Mouse (Mus musculus) liver, embryonic 11.5 days (tissue): ENCODE data around the gene Cdh23. TPM values are rescaled to one million over a fixed set of nuclear protein-coding genes. Genes with fewer than 3 reads are reported as not detected.

Experiments
- ATAC-seq: fragments of 200-750 bp; cut with Nextera tagmentation; replicated peaks from 2 replicates; pipeline ENCODE4 v1.8.0; 2017; ENCODE audit warnings: moderate number of reproducible peaks, mild to moderate bottlenecking, moderate TSS enrichment, moderate library complexity; ENCODE audit not compliant: low FRiP score
- DNase-seq: peaks from one replicate; pipeline ENCODE4 v3.0.0-alpha.2; 2017; ENCODE audit warnings: low spot score
- H3K27ac ChIP-seq: fragments of 300-500 bp; sonication (generic); 2 replicates; pipeline ENCODE4 v1.5.1; 2014; ENCODE audit warnings: mild to moderate bottlenecking, low read depth, low read length, control low read depth
- H3K27me3 ChIP-seq: fragments of 300-500 bp; sonication (generic); replicated peaks from 2 replicates; pipeline ENCODE4 v1.6.1; 2014; ENCODE audit warnings: low read length, mixed read lengths; ENCODE audit not compliant: control insufficient read depth, insufficient read depth
- H3K36me3 ChIP-seq: fragments of 300-500 bp; sonication (generic); 2 replicates; pipeline ENCODE4 v1.6.1; 2014; ENCODE audit warnings: mild to moderate bottlenecking, low read length, moderate library complexity, mixed read lengths; ENCODE audit not compliant: control insufficient read depth, insufficient read depth
- H3K4me1 ChIP-seq: fragments of 300-500 bp; sonication (generic); replicated peaks from 2 replicates; pipeline ENCODE4 v1.6.1; 2014; ENCODE audit warnings: low read length, mixed read lengths; ENCODE audit not compliant: control insufficient read depth, insufficient read depth
- H3K4me2 ChIP-seq: fragments of 300-500 bp; sonication (generic); 2 replicates; pipeline ENCODE4 v1.6.1; 2014; ENCODE audit warnings: mild to moderate bottlenecking, control low read depth, moderate library complexity
- H3K4me3 ChIP-seq: fragments of 300-500 bp; sonication (generic); 2 replicates; pipeline ENCODE4 v1.5.1; 2014; ENCODE audit warnings: low read depth, low read length, control low read depth
- H3K9ac ChIP-seq: fragments of 300-500 bp; sonication (generic); 2 replicates; pipeline ENCODE4 v1.6.1; 2014; ENCODE audit warnings: low read depth, low read length, control low read depth
- H3K9me3 ChIP-seq: fragments of 300-500 bp; sonication (generic); 2 replicates; pipeline ENCODE4 v1.6.1; 2016; ENCODE audit warnings: low read length, inconsistent platforms, mixed read lengths; ENCODE audit not compliant: control insufficient read depth
- WGBS: fragments of 180-500 bp; shearing (Covaris S2); extraction: QIAGEN DNeasy Blood & Tissue Kit; methylation state at CpG from one replicate; pipeline ENCODE4 v1.1.7; 2014; 5-methylcytosine and 5-hydroxymethylcytosine counted together
- polyA plus RNA-seq: library from polyadenylated mRNA; unstranded; fragments of >200 nt; fragmentation: Nextera tagmentation; extraction: Ambion mirVana; gene quantifications from 2 replicates; pipeline ENCODE4 v1.2.1, GENCODE M21; 2014

The Cdh23 gene
- polyA plus RNA-seq, 1 experiment from 2014 or later: 0.80 TPM

DNA sequence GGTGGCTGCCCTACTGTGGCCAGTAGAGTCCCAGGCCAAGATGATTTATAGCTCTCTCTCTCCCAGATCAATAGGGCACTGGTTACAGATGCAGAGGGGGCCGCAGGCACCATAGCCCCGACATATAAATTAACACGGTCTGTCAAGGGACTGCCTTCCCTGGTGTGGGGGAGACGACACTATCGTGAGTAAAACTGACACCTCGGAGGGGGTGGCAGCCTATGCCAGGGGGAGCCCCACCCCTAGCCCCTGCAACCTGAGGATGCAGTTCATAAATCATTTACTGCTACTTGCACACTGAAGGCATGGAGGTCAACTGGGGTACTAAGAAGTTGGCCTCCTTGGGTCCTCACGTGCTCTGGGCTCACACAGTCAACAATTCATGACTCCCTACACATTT lies 106.0 kb downstream of the Cdh23 start:
- Histone ChIP-seq H3K9ac (no peak overlapping the region), H3K36me3 (no peaks in the 10 kb centered on the region), H3K27me3 (no peaks in the 10 kb centered on the region), H3K4me2 (no peak overlapping the region), H3K27ac (no peak overlapping the region), H3K9me3 (no peaks in the 10 kb centered on the region), H3K4me3 (no peak overlapping the region), H3K4me1 (no peaks in the 10 kb centered on the region)
- ATAC-seq (no peak), DNase-seq (no peak)
- WGBS: 66% methylated on average over 7 of the region's 7 CpGs

DNA sequence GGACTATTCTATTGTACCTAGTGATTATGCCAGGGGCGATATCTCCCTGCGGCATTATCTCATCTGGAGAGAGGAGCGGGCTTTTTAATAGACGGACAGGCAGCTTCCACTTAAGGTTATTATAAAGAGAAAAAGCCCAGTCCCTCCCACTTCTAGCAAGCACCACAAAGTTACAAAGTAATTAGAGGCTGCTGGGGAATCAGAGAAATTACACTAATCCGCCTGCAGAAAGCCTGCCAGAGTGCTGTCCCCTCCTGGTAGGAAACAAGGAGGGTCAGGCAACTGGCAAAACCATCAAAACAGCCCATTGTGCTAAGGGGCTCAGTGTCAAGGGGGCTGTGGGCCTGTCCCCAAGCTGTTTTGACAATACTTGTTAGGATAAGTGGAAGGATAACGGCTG lies 110.6 kb downstream of the Cdh23 start:
- H3K36me3 ChIP-seq: no peaks in the 10 kb centered on the region
- 66% methylated on average over 6 of the region's 6 CpGs for WGBS
- no peak for DNase-seq
- no peak overlapping the region for H3K9ac ChIP-seq
- no peak for ATAC-seq
- H3K4me1 ChIP-seq: no peaks in the 10 kb centered on the region
- no peak overlapping the region for H3K4me2 ChIP-seq
- H3K9me3 ChIP-seq: no peaks in the 10 kb centered on the region
- no peak overlapping the region for H3K27ac ChIP-seq
- no peak overlapping the region for H3K4me3 ChIP-seq
- no peaks in the 10 kb centered on the region for H3K27me3 ChIP-seq

DNA sequence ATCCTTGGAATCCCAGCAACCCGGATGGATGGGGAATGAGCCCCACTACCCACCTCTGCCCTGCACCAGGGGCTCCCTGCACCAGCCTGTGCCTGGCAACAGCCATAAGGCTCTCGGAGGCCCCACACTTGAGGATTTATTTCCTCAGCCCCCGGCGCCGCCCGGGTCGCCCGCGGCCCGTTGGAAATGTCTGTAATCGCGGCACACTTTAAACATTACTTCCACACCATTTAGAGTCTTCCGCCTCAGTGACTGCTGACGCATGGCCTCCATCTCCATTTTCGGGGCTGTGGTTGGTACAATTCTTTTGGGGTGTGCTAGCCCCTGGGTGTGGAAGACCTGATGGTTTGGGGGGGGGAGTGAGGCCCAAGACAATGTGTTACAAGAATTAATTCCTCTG lies 113.3 kb downstream of the Cdh23 start:
- Histone ChIP-seq H3K27me3 (no peaks in the 10 kb centered on the region), H3K9ac (no peak overlapping the region), H3K4me2 (no peak overlapping the region), H3K36me3 (no peaks in the 10 kb centered on the region), H3K4me3 (no peak overlapping the region), H3K27ac (no peak overlapping the region), H3K4me1 (peaks cover 4% of the 10 kb centered on the region; the same call in 1 of the 2 replicates), H3K9me3 (no peaks in the 10 kb centered on the region)
- ATAC-seq: no peak
- no peak for DNase-seq
- 72% methylated on average over 15 of the region's 15 CpGs for WGBS

DNA sequence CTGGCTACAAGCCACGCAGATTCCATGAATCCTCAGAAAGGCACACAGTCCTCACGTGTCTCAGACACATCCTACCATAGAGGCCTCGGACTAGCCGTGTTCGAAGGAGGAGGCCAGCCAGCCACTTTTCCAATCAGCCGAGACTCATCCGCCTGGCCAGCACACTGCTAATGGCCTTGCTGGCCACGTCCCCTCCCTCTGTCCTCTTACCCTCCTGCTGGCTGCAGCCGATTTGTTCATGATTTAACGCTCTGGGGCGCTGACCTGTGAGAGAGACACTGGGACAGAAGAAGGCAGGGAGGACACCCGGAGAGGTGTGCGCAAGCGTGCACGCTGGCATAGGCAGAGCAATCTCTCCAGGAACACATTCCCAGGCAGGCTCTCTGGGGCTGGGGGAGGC lies 115.6 kb downstream of the Cdh23 start:
- H3K9ac ChIP-seq: no peak overlapping the region
- WGBS: 85% methylated on average over 15 of the region's 15 CpGs
- H3K4me2 ChIP-seq: no peak overlapping the region
- H3K27ac ChIP-seq: no peak overlapping the region
- no peaks in the 10 kb centered on the region for H3K36me3 ChIP-seq
- no peaks in the 10 kb centered on the region for H3K9me3 ChIP-seq
- H3K4me3 ChIP-seq: no peak overlapping the region
- ATAC-seq (no peak), DNase-seq (no peak)
- H3K4me1 ChIP-seq: peaks cover 12% of the 10 kb centered on the region
- no peaks in the 10 kb centered on the region for H3K27me3 ChIP-seq

DNA sequence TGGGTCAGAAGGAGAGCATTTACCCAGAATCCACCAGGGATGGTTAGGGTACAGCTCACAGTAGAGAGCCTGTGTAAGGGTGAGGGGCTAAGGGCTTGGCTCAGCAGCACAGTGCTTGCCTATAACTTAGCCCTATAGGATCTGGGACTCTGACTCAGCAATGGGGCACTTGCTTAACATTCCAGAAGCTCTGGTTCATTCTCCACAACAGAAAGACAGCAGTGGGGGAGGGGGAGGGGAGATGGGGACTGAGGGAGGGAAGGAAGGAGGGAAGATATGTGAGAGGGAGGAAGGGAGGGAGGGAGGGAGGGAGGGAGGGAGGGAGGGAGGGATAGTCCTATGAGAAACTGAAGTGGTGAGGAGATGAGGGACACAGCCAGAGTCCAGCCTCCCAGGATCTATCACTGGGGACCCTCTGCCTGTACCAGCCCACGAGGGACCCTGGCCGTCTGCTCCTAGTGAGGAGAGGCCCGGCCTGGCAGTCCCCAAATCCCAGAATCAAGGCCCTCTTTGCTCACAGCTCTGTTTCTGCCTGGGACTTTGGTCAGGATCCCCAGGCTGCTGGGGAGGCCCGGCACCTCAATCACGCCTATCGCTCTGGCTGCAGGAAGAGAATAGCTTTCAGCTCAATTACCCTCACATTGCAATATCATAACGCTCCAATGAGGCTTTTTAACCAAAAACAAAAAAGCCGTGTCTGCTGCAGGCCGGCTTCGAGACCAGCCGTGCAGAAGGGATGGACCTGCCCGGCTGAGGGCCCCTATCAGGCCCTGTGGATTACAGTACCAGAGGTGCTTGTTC lies 117.4 kb downstream of the Cdh23 start:
- ATAC-seq: no peak

DNA sequence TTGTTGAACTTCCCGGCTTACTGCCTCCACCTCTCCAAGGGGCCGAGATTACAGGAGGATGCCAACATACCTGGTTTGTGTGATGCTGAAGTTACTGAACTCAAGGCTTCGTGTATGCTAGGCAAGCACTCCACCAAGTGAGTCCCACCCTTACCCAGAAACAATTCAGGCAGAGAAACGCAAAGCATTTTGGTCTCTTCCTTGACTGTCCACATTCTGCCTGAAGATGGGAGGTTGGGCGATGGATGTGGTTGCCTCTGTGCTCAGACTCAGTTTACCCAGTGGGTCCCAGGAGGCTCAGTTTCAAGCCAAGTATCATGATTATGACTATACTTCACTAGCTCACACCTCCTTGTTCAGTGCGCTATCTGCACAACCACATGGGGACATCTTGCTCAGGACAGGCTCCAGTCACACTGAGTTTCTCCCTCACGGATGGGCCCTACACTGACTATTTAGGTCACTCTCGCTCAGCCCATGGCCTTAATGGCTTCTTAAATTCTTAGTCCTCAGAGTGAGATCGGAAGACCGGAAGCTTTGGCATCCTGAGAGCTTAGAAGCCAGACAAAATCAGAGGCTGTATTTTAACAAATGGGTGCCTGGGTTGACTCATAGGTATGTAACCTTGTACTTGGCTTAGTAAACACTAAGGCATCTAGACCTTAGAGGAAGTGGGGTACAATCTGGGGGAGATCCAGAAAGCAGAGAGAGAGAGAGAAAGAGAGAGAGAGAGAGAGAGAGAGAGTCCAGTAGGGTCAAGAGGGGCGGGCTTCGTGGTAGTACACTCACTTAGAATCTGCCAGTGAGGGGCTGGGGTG lies 118.2 kb downstream of the Cdh23 start:
- DNase-seq (no peak), ATAC-seq (no peak)
- Histone ChIP-seq H3K9me3 (no peaks in the 10 kb centered on the region), H3K27me3 (no peaks in the 10 kb centered on the region), H3K27ac (no peak overlapping the region), H3K36me3 (no peaks in the 10 kb centered on the region), H3K4me2 (no peak overlapping the region), H3K4me3 (no peak overlapping the region), H3K9ac (no peak overlapping the region), H3K4me1 (peaks cover 12% of the 10 kb centered on the region)
- WGBS: 80% methylated on average over 12 of the region's 12 CpGs

More for the DNA sequence above, 117.4 kb downstream of the Cdh23 start:
- H3K36me3 ChIP-seq: no peaks in the 10 kb centered on the region
- no peak overlapping the region for H3K4me2 ChIP-seq
- H3K4me3 ChIP-seq: no peak overlapping the region
- 84% methylated on average over 12 of the region's 12 CpGs for WGBS
- H3K9me3 ChIP-seq: no peaks in the 10 kb centered on the region
- DNase-seq: no peak
- no peak overlapping the region for H3K9ac ChIP-seq
- no peaks in the 10 kb centered on the region for H3K27me3 ChIP-seq
- peaks cover 12% of the 10 kb centered on the region for H3K4me1 ChIP-seq
- H3K27ac ChIP-seq: no peak overlapping the region

DNA sequence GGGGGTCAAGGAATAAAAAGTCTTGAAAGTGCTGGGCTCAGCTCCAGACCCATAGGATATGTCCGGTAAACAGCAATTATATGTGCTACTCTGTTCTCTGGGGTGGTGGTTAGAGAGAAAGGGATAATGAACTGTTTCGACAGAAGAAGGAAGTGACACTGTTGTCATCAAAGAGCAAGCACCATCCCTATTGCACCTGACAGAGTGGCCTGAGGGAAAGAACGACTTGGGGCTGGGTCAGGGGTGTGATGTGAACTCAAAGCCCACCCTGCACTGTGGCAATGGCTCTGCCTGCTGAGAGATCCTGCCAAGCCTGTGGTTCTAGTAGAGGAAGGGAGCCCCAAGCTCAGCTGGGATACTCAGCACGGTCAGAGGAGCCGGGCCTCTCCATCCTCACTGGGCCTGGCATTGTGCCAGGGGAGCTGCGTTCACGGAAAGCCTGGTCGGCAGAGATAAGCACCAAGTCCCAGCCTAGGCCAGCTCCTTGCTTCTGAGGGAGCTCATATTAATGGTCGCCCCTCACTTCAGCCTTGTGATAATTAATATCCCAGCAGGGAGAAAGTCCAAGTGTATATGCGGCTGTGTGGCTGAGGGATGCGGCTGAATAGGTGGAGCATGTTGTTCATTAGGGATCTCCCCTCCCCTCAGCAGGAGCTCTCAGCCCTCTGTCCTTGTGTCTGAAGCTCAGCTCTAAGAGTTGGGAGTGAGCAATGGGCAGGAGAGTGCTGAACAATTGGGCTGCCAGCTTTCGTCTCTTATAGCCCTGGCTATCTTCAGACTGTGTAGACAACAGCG lies 119.0 kb downstream of the Cdh23 start:
- no peak overlapping the region for H3K9ac ChIP-seq
- no peaks in the 10 kb centered on the region for H3K36me3 ChIP-seq
- DNase-seq (no peak), ATAC-seq (peak; percentile 26; the same call in 1 of the 2 replicates)
- H3K4me1 ChIP-seq: peaks cover 12% of the 10 kb centered on the region
- H3K4me3 ChIP-seq: no peak overlapping the region
- no peaks in the 10 kb centered on the region for H3K9me3 ChIP-seq
- no peaks in the 10 kb centered on the region for H3K27me3 ChIP-seq
- no peak overlapping the region for H3K27ac ChIP-seq
- WGBS: 50% methylated on average over 13 of the region's 13 CpGs
- H3K4me2 ChIP-seq: no peak overlapping the region

DNA sequence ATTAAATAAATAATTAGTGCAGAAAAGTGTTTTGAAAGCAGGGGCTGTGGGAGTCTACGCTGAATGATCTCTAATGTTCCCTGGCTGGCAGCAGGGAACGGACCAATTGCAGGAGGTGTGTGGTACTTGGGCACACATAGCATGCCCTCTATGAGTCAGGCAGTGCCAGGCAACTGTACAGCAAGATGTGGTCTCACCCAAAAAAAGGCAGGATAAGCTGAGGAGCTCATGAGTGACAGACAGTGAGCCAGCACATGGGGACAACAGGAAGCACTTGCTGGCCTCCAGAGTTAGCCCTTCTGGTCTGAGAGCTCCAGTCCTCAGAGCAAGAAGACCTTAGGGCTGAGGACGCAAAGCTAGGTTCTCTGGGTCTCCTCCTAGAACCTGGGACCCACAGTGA lies 121.4 kb downstream of the Cdh23 start:
- Histone ChIP-seq H3K4me3 (no peak overlapping the region), H3K27me3 (no peaks in the 10 kb centered on the region), H3K4me2 (no peak overlapping the region), H3K27ac (no peak overlapping the region), H3K4me1 (peaks cover 12% of the 10 kb centered on the region), H3K36me3 (no peaks in the 10 kb centered on the region), H3K9me3 (no peaks in the 10 kb centered on the region), H3K9ac (no peak overlapping the region)
- WGBS: 75% methylated on average over 3 of the region's 3 CpGs
- DNase-seq (no peak), ATAC-seq (no peak)
